Mouse (Mus musculus) intestine, postnatal 0 days (tissue): Measurements from ENCODE around the gene Fhod1. TPM values are rescaled to one million over a fixed set of nuclear protein-coding genes. Genes with fewer than 3 reads are reported as not detected.

Experiments
- ATAC-seq: fragments of 200-750 bp; cut with Nextera tagmentation; 2 replicates; pipeline ENCODE4 v1.8.0; 2017; ENCODE audit warnings: mild to moderate bottlenecking, moderate TSS enrichment, moderate library complexity
- H3K27ac ChIP-seq: fragments of 300-500 bp; sonication (generic); 2 replicates; pipeline ENCODE4 v1.5.1; 2014; ENCODE audit warnings: mild to moderate bottlenecking, low read depth, low read length, moderate library complexity
- H3K27me3 ChIP-seq: fragments of 300-500 bp; sonication (generic); replicated peaks from 2 replicates; pipeline ENCODE4 v1.6.1; 2014; ENCODE audit warnings: low read length, mixed read lengths; ENCODE audit not compliant: control insufficient read depth, insufficient read depth
- H3K36me3 ChIP-seq: fragments of 300-500 bp; sonication (generic); 2 replicates; pipeline ENCODE4 v1.6.1; 2014; ENCODE audit warnings: mild to moderate bottlenecking, moderate library complexity; ENCODE audit not compliant: control insufficient read depth, insufficient read depth
- H3K4me1 ChIP-seq: fragments of 300-500 bp; sonication (generic); replicated peaks from 2 replicates; pipeline ENCODE4 v1.6.1; 2014; ENCODE audit warnings: antibody characterized with exemption, low read length, mixed read lengths; ENCODE audit not compliant: control insufficient read depth, insufficient read depth
- H3K4me2 ChIP-seq: fragments of 300-500 bp; sonication (generic); replicated peaks from 2 replicates; pipeline ENCODE4 v1.6.1; 2014; ENCODE audit warnings: low read depth, mild to moderate bottlenecking, moderate library complexity
- H3K4me3 ChIP-seq: fragments of 300-500 bp; sonication (generic); 2 replicates; pipeline ENCODE4 v1.5.1; 2014; ENCODE audit warnings: low read depth, low read length
- H3K9ac ChIP-seq: fragments of 300-500 bp; sonication (generic); 2 replicates; pipeline ENCODE4 v1.6.1; 2014; ENCODE audit warnings: mild to moderate bottlenecking, low read depth, low read length
- H3K9me3 ChIP-seq: fragments of 300-500 bp; sonication (generic); 2 replicates; pipeline ENCODE4 v1.6.1; 2016; ENCODE audit warnings: mixed run types; ENCODE audit not compliant: control insufficient read depth
- CTCF ChIP-seq: sonication (generic); IDR thresholded peaks from 2 replicates; pipeline ENCODE4 v1.5.1; 2016; ENCODE audit warnings: low read depth, mild to moderate bottlenecking, control low read depth, antibody characterized with exemption, moderate library complexity
- WGBS: fragments of 180-500 bp; shearing (Covaris S2); extraction: QIAGEN DNeasy Blood & Tissue Kit; methylation state at CpG from one replicate; pipeline ENCODE4 v1.1.7; 2014; 5-methylcytosine and 5-hydroxymethylcytosine counted together
- polyA plus RNA-seq: library from polyadenylated mRNA; unstranded; fragments of >200 nt; fragmentation: Nextera tagmentation; extraction: Ambion mirVana; gene quantifications from 2 replicates; pipeline ENCODE4 v1.2.1, GENCODE M21; 2015

Gene Fhod1
- polyA plus RNA-seq, 1 experiment from 2014 or later = 1.3 TPM

DNA sequence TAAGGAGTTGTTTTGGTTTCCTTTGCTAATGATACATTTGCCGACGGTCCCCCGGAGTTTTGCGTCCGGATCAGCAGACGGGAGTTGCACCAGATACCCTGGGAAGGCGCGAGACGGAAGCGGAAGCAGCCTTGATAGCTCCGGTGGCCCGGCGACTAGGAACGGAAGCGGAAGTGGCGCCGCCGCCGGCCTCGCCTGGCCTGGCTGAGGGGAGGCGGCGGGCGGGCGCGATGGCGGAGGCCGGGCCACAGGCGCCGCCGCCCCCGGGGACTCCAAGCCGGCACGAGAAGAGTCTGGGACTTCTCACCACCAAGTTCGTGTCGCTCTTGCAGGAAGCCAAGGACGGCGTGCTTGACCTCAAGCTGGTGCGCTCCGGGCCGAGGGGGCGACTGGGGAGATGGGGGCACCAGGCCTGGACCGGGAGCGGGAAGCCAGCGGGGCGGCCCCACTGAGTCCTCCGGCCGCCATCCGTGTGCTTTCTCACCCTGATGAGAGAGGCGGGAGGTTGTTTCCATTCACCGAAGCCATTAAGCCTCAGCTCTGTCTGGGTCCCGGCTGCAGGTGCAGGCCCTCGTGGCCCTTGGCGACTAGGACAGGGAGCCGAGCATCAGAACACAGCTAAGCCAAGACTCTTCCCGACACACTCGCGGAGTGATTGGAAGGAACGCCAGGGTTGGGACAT lies 50.1 kb downstream of the Fhod1 start, which contains the start of gene E2f4:
Gene E2f4 (plus strand): TSS at position 153 of the 682 bp plus-strand sequence.
- under 1% methylated on average over 56 of the region's 58 CpGs for WGBS
- Histone ChIP-seq H3K4me3 (peak within 1 kb of the TSS; percentile 95), H3K4me1 (peaks cover 2% of the 10 kb centered on the region; the same call in 1 of the 2 replicates), H3K27me3 (no peaks in the 10 kb centered on the region), H3K9ac (peak within 1 kb of the TSS; percentile 84), H3K36me3 (peaks cover 24% of the 10 kb centered on the region), H3K27ac (peak within 1 kb of the TSS; percentile 62), H3K9me3 (no peaks in the 10 kb centered on the region), H3K4me2 (peak within 1 kb of the TSS; percentile 85)
- ATAC-seq = peak; percentile 89
- no peak for TF ChIP-seq CTCF

- peaks cover 12% of the 10 kb centered on the region for H3K36me3 ChIP-seq
- ATAC-seq = no peak
- H3K4me2 ChIP-seq = peak within 1 kb of the TSS; percentile 85
- no peak within 1 kb of the TSS for H3K27ac ChIP-seq
- 64% methylated on average over 11 of the region's 11 CpGs for WGBS
- H3K9ac ChIP-seq = no peak within 1 kb of the TSS
- peak within 1 kb of the TSS; percentile 95 for H3K4me3 ChIP-seq
- TF ChIP-seq CTCF = no peak
- H3K9me3 ChIP-seq = no peaks in the 10 kb centered on the region
- H3K27me3 ChIP-seq = no peaks in the 10 kb centered on the region
- peaks cover 2% of the 10 kb centered on the region; the same call in 1 of the 2 replicates for H3K4me1 ChIP-seq
These were observed 51.7 kb downstream of the Fhod1 start, which contains the start of gene Exoc3l for GRCm38 (mm10) chr8:105295895-105296573. Gene Exoc3l (minus strand): TSS chr8:105296101.

GRCm38 (mm10) chr8:105295256-105295655 lies 52.5 kb downstream of the Fhod1 start:
- H3K9me3 ChIP-seq = no peaks in the 10 kb centered on the region
- ATAC-seq = no peak
- no peak overlapping the region for H3K9ac ChIP-seq
- 66% methylated on average over 11 of the region's 11 CpGs for WGBS
- peaks cover 5% of the 10 kb centered on the region; the same call in 1 of the 2 replicates for H3K36me3 ChIP-seq
- H3K27ac ChIP-seq = no peak overlapping the region
- no peak overlapping the region for H3K4me3 ChIP-seq
- H3K27me3 ChIP-seq = peaks cover 6% of the 10 kb centered on the region
- no peak for TF ChIP-seq CTCF
- peaks cover 7% of the 10 kb centered on the region for H3K4me1 ChIP-seq
- H3K4me2 ChIP-seq = peak overlapping the region; percentile 33; the same call in 1 of the 2 replicates

DNA sequence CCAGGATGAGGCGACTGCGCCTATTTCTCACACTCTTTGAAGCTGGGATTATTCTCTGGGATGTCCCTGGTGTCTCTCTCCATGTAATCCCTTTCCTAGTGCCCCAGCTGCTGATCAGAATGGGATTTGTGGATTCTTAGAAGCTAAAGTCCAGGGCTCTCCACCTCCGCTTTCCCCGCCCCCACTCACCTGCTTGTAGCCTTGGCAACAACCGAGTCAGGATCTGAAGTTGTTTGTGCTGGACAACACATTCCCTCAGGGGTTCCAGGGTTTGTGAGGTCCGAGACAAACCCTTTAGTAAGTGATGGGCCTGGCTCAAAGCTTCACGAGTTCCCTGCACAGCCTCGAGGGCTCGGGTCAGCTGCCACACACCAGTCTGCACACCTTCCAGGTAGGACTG lies 53.0 kb downstream of the Fhod1 start:
- H3K4me2 ChIP-seq = peak overlapping the region; percentile 33; the same call in 1 of the 2 replicates
- 67% methylated on average over 9 of the region's 9 CpGs for WGBS
- H3K9ac ChIP-seq = no peak overlapping the region
- H3K9me3 ChIP-seq = no peaks in the 10 kb centered on the region
- no peak overlapping the region for H3K27ac ChIP-seq
- H3K4me3 ChIP-seq = no peak overlapping the region
- H3K27me3 ChIP-seq = peaks cover 11% of the 10 kb centered on the region
- no peak for TF ChIP-seq CTCF
- peaks cover 12% of the 10 kb centered on the region for H3K4me1 ChIP-seq
- H3K36me3 ChIP-seq = no peaks in the 10 kb centered on the region
- ATAC-seq = no peak

- no peaks in the 10 kb centered on the region for H3K36me3 ChIP-seq
- ATAC-seq = no peak
- H3K27me3 ChIP-seq = peaks cover 12% of the 10 kb centered on the region
- WGBS = 76% methylated on average over 19 of the region's 19 CpGs
- H3K9me3 ChIP-seq = no peaks in the 10 kb centered on the region
- no peak overlapping the region for H3K4me3 ChIP-seq
- peaks cover 13% of the 10 kb centered on the region for H3K4me1 ChIP-seq
- no peak overlapping the region for H3K9ac ChIP-seq
- H3K4me2 ChIP-seq = no peak overlapping the region
- no peak overlapping the region for H3K27ac ChIP-seq
- no peak for TF ChIP-seq CTCF
These were observed 54.3 kb downstream of the Fhod1 start for GRCm38 (mm10) chr8:105293405-105293804.

- TF ChIP-seq CTCF = no peak
- H3K27me3 ChIP-seq = peaks cover 12% of the 10 kb centered on the region
- H3K9me3 ChIP-seq = no peaks in the 10 kb centered on the region
- no peaks in the 10 kb centered on the region for H3K36me3 ChIP-seq
- H3K4me2 ChIP-seq = no peak overlapping the region
- no peak overlapping the region for H3K4me3 ChIP-seq
- peaks cover 13% of the 10 kb centered on the region for H3K4me1 ChIP-seq
- no peak for ATAC-seq
- H3K9ac ChIP-seq = no peak overlapping the region
- no peak overlapping the region for H3K27ac ChIP-seq
- 78% methylated on average over 7 of the region's 7 CpGs for WGBS
These were observed 55.3 kb downstream of the Fhod1 start for GRCm38 (mm10) chr8:105292471-105292870.
